Mouse (Mus musculus) limb, embryonic 14.5 days (tissue): ENCODE results near the gene Tmsb15b1. TPM values are rescaled to one million over a fixed set of nuclear protein-coding genes. Genes with fewer than 3 reads are reported as not detected.

ENCODE experiments used
- ATAC-seq: fragments of 200-750 bp; cut with Nextera tagmentation; 2 replicates; pipeline ENCODE4 v1.8.0; 2017; ENCODE audit warnings: low read depth, moderate number of reproducible peaks, moderate TSS enrichment; ENCODE audit not compliant: low FRiP score
- DNase-seq: peaks from one replicate; pipeline ENCODE4 v3.0.0-alpha.2; 2015; ENCODE audit warnings: low spot score
- H3K27ac ChIP-seq: fragments of 300-500 bp; sonication (generic); replicated peaks from 2 replicates; pipeline ENCODE4 v1.5.1; 2014; ENCODE audit warnings: low read depth, mild to moderate bottlenecking, low read length, moderate library complexity, mixed read lengths
- H3K27me3 ChIP-seq: fragments of 300-500 bp; sonication (generic); 2 replicates; pipeline ENCODE4 v1.6.1; 2014; ENCODE audit warnings: low read length, mixed read lengths; ENCODE audit not compliant: control insufficient read depth, insufficient read depth
- H3K36me3 ChIP-seq: fragments of 300-500 bp; sonication (generic); 2 replicates; pipeline ENCODE4 v1.6.1; 2014; ENCODE audit warnings: mild to moderate bottlenecking, low read length, moderate library complexity, mixed read lengths; ENCODE audit not compliant: control insufficient read depth, insufficient read depth
- H3K4me1 ChIP-seq: fragments of 300-500 bp; sonication (generic); 2 replicates; pipeline ENCODE4 v1.6.1; 2014; ENCODE audit warnings: antibody characterized with exemption, low read length, mixed read lengths; ENCODE audit not compliant: control insufficient read depth, insufficient read depth
- H3K4me2 ChIP-seq: fragments of 300-500 bp; sonication (generic); replicated peaks from 2 replicates; pipeline ENCODE4 v1.6.1; 2014; ENCODE audit warnings: low read depth, mild to moderate bottlenecking, low read length, moderate library complexity; ENCODE audit not compliant: severe bottlenecking
- H3K4me3 ChIP-seq: fragments of 300-500 bp; sonication (generic); replicated peaks from 2 replicates; pipeline ENCODE4 v1.5.1; 2014; ENCODE audit warnings: low read length
- H3K9ac ChIP-seq: fragments of 300-500 bp; sonication (generic); 2 replicates; pipeline ENCODE4 v1.6.1; 2014; ENCODE audit warnings: mild to moderate bottlenecking, low read depth, low read length, moderate library complexity; ENCODE audit not compliant: severe bottlenecking
- H3K9me3 ChIP-seq: fragments of 300-500 bp; sonication (generic); 2 replicates; pipeline ENCODE4 v1.6.1; 2016; ENCODE audit warnings: low read length; ENCODE audit not compliant: control insufficient read depth
- POLR2A ChIP-seq: fragments of 200-500 bp; IDR thresholded peaks from 2 replicates; pipeline ENCODE4 v1.8.0; 2012; ENCODE audit warnings: inconsistent platforms, mild to moderate bottlenecking, moderate library complexity, borderline replicate concordance; ENCODE audit not compliant: insufficient read depth, insufficient read length; ENCODE audit errors: extremely low read depth
- WGBS: fragments of 180-500 bp; shearing (Covaris S2); extraction: QIAGEN DNeasy Blood & Tissue Kit; methylation state at CpG from one replicate; pipeline ENCODE4 v1.1.7; 2014; 5-methylcytosine and 5-hydroxymethylcytosine counted together
- polyA plus RNA-seq, 2 experiments: library from polyadenylated mRNA; depleted of rRNA in 1 of 2; stranded (reverse) in 1 of 2; unstranded in 1 of 2; fragments of >200 nt; fragmentation: Nextera tagmentation in 1 of 2; extraction: Ambion mirVana in 1 of 2; gene quantifications; 2 replicates each; pipeline versions ENCODE4 v1.2.1 to v1.2.3; 2012 to 2014

Tmsb15b1 gene
- polyA plus RNA-seq, 2 experiments = 11.3 to 28.5 TPM

GRCm38 (mm10) chrX:136927031-136927430 lies 49.6 kb downstream of the Tmsb15b1 start, which contains the start of gene H2bfm:
Gene H2bfm (plus strand): TSS chrX:136927325.
- Histone ChIP-seq H3K36me3 (no peaks in the 10 kb centered on the region), H3K9ac (no peak within 1 kb of the TSS), H3K4me2 (no peak within 1 kb of the TSS), H3K27ac (no peak within 1 kb of the TSS), H3K4me3 (no peak within 1 kb of the TSS), H3K27me3 (no peaks in the 10 kb centered on the region), H3K4me1 (no peaks in the 10 kb centered on the region), H3K9me3 (no peaks in the 10 kb centered on the region; the same call in 1 of the 2 replicates)
- WGBS = 91% methylated on average over 14 of the region's 14 CpGs
- ATAC-seq = no peak
- DNase-seq = no peak
- no peak for TF ChIP-seq POLR2A

- no peak for TF ChIP-seq POLR2A
- H3K36me3 ChIP-seq = no peaks in the 10 kb centered on the region
- H3K9ac ChIP-seq = no peak overlapping the region
- DNase-seq (no peak), ATAC-seq (no peak)
- no peaks in the 10 kb centered on the region for H3K4me1 ChIP-seq
- H3K4me2 ChIP-seq = no peak overlapping the region
- H3K9me3 ChIP-seq = no peaks in the 10 kb centered on the region; the same call in 1 of the 2 replicates
- H3K27me3 ChIP-seq = no peaks in the 10 kb centered on the region
- no peak overlapping the region for H3K27ac ChIP-seq
- H3K4me3 ChIP-seq = no peak overlapping the region
Measured at GRCm38 (mm10) chrX:136925863-136926262, 50.8 kb downstream of the Tmsb15b1 start.

Other genes with a start within 250 kb of the Tmsb15b1 start
- 397 and 488 TPM in 2 replicates for gene Morf4l2, start 233.2 kb downstream of the Tmsb15b1 start, polyA plus RNA-seq (2012; rRNA removed)
- 656 and 663 TPM in 2 replicates for gene Morf4l2, start 233.2 kb downstream of the Tmsb15b1 start, polyA plus RNA-seq (2014; fragmentation: Nextera tagmentation; extraction: Ambion mirVana)
- gene Glra4, start 196.7 kb downstream of the Tmsb15b1 start, polyA plus RNA-seq (2012; rRNA removed) = not detected in 2 replicates
- gene Glra4, start 196.7 kb downstream of the Tmsb15b1 start, polyA plus RNA-seq (2014; fragmentation: Nextera tagmentation; extraction: Ambion mirVana) = 0.19 TPM in 1 of 2 replicates, not detected in the other
- 16.1 and 16.9 TPM in 2 replicates for gene Plp1, start 154.2 kb downstream of the Tmsb15b1 start, polyA plus RNA-seq (2012; rRNA removed)
- gene Plp1, start 154.2 kb downstream of the Tmsb15b1 start, polyA plus RNA-seq (2014; fragmentation: Nextera tagmentation; extraction: Ambion mirVana) = 5.8 and 6.2 TPM in 2 replicates
- 0.09 and 0.16 TPM in 2 replicates for gene Rab9b, start 108.1 kb downstream of the Tmsb15b1 start, polyA plus RNA-seq (2012; rRNA removed)
- 0.23 and 0.44 TPM in 2 replicates for gene Rab9b, start 108.1 kb downstream of the Tmsb15b1 start, polyA plus RNA-seq (2014; fragmentation: Nextera tagmentation; extraction: Ambion mirVana)
- not detected in 2 replicates for gene H2bfm, start 49.5 kb downstream of the Tmsb15b1 start, polyA plus RNA-seq (2012; rRNA removed)
- not detected in 2 replicates for gene H2bfm, start 49.5 kb downstream of the Tmsb15b1 start, polyA plus RNA-seq (2014; fragmentation: Nextera tagmentation; extraction: Ambion mirVana)
- 13.4 and 19.8 TPM in 2 replicates for gene Tmsb15b2, start 1.4 kb downstream of the Tmsb15b1 start, polyA plus RNA-seq (2012; rRNA removed)
- gene Tmsb15b2, start 1.4 kb downstream of the Tmsb15b1 start, polyA plus RNA-seq (2014; fragmentation: Nextera tagmentation; extraction: Ambion mirVana) = 51.9 and 55.5 TPM in 2 replicates
- 4.8 and 8.3 TPM in 2 replicates for gene Tmsb15l, start within 50 bp of the Tmsb15b1 start, polyA plus RNA-seq (2012; rRNA removed)
- 5.3 and 6.6 TPM in 2 replicates for gene Tmsb15l, start within 50 bp of the Tmsb15b1 start, polyA plus RNA-seq (2014; fragmentation: Nextera tagmentation; extraction: Ambion mirVana)
- gene Zcchc18, start 16.3 kb upstream of the Tmsb15b1 start, polyA plus RNA-seq (2012; rRNA removed) = 11.4 TPM in 2 replicates
- 17.1 and 21.3 TPM in 2 replicates for gene Zcchc18, start 16.3 kb upstream of the Tmsb15b1 start, polyA plus RNA-seq (2014; fragmentation: Nextera tagmentation; extraction: Ambion mirVana)
- gene Slc25a53, start 61.4 kb upstream of the Tmsb15b1 start, polyA plus RNA-seq (2012; rRNA removed) = 10.8 and 11.4 TPM in 2 replicates
- gene Slc25a53, start 61.4 kb upstream of the Tmsb15b1 start, polyA plus RNA-seq (2014; fragmentation: Nextera tagmentation; extraction: Ambion mirVana) = 11.3 and 13.7 TPM in 2 replicates
- gene Fam199x, start 72.7 kb upstream of the Tmsb15b1 start, polyA plus RNA-seq (2012; rRNA removed) = 2.5 and 2.7 TPM in 2 replicates
- 6.7 and 7.8 TPM in 2 replicates for gene Fam199x, start 72.7 kb upstream of the Tmsb15b1 start, polyA plus RNA-seq (2014; fragmentation: Nextera tagmentation; extraction: Ambion mirVana)
- 0.11 TPM in 1 of 2 replicates, not detected in the other for gene Esx1, start 145.2 kb upstream of the Tmsb15b1 start, polyA plus RNA-seq (2012; rRNA removed)
- gene Esx1, start 145.2 kb upstream of the Tmsb15b1 start, polyA plus RNA-seq (2014; fragmentation: Nextera tagmentation; extraction: Ambion mirVana) = not detected in 2 replicates